1 mouse cellular context compared by ENCODE assay signal in genomic region chr17:29441562-29441961, GRCm38 (mm10).
TF ChIP-seq lines count a peak whose summit lies in the region.

No protein-coding gene starts in this region.

TF ChIP-seq in MEL, 35 proteins besides CTCF, POLR2A, EP300 and RAD21 (continued from another document):
- TF ChIP-seq ELF1 (IDR thresholded peaks at IDR 0.05; ENCODE audit: low read depth, low read length) = no peak
